Mouse (Mus musculus): Measurements from ENCODE around the gene Gm11564. TPM values are rescaled to one million over a fixed set of nuclear protein-coding genes. Genes with fewer than 3 reads are reported as not detected.
"Not testable (repeated sequence)": the region's sequence is repeated elsewhere in the genome, so short reads cannot be mapped to it uniquely, and the experiment has no call there.

Gm11564 gene
- not detected in 2 replicates for polyA plus RNA-seq (2016; fragmentation: Nextera tagmentation; extraction: Ambion mirVana)

DNA sequence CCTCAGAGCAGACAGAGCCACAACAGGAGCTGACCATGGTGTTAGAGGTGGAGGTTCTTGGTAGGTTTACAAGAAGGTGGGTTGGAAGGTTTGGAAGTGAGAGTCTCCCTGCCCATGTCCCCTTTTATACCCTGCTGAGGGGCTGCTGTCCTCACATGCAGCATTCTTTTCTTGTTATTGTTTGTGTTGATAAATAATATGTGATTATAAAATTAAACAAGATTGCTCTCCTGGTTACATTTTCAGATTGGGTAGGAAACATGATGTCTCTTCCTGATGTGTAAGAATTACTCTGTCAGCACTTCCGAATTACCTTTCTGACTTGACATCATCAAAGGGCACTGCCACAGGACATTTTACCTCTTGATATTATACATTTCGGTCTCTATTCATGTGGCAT lies at the start of gene Gm11564:
Gene Gm11564 (minus strand): TSS at position 101 of the 400 bp plus-strand sequence.
- H3K4me1 ChIP-seq; H3K36me3 ChIP-seq; H3K9me3 ChIP-seq (replicated peaks); DNase-seq (ENCODE audit: low spot score); H3K4me3 ChIP-seq; H3K27me3 ChIP-seq (ENCODE audit: low read depth, poor library complexity, severe bottlenecking): not testable (repeated sequence)
- H3K27ac ChIP-seq (replicated peaks), result peak within 1 kb of the TSS; percentile 66
- 91% methylated on average over 2 of the region's 2 CpGs for WGBS

DNA sequence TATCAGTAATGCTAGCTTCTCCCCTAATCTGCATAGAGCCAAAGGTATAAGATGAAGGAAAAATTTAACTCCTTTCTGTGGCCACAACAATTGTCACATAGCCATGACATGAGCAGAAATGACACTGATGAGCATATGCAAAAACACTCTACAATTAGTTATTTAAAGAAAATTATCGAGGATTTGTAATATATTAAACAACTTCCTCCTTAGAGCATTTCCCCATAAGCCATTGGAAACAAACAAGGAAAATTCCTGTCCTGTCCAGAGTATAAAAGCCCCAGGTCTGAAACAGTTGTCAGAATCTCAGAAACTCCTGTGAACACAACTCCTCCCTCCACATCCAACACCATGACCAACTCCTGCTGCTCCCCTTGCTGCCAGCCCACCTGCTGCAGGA lies 48.7 kb upstream of the Gm11564 start, which contains the start of gene Gm11559:
Gene Gm11559 (plus strand): TSS at position 301 of the 400 bp plus-strand sequence.
- not testable (repeated sequence) for H3K27me3 ChIP-seq (ENCODE audit: low read depth, poor library complexity, severe bottlenecking); DNase-seq (ENCODE audit: low spot score); H3K9me3 ChIP-seq (replicated peaks); H3K36me3 ChIP-seq; H3K4me1 ChIP-seq; H3K27ac ChIP-seq (replicated peaks); H3K4me3 ChIP-seq
- 62% methylated on average over 1 of the region's 1 CpGs for WGBS

DNA sequence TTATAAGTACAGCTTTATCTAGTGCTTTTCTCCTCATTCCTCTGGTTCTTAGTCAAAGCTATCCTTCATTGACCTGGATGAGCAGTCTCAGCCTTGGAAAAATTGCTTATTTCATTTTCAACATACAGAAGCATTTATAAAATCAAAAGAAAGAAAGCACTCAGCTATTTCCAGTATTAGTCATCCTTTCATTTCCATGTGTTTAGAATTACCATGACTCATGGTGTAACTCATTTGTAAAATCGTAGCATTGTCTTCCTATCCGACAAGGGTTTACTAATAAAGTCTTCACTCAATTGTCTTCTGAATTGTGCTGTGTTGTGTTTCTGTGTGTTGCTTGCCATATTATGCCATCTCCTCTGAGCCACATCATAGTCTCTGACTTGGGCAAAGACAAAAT lies 43.3 kb upstream of the Gm11564 start:
- Histone ChIP-seq H3K27ac (replicated peaks) (no peak overlapping the region), H3K4me3 (no peak overlapping the region), H3K4me1 (no peaks in the 10 kb centered on the region), H3K9me3 (replicated peaks) (no peaks in the 10 kb centered on the region), H3K27me3 (ENCODE audit: low read depth, poor library complexity, severe bottlenecking) (no peaks in the 10 kb centered on the region), H3K36me3 (no peaks in the 10 kb centered on the region)
- 85% methylated on average over 2 of the region's 2 CpGs for WGBS
- no peak for DNase-seq (ENCODE audit: low spot score)

DNA sequence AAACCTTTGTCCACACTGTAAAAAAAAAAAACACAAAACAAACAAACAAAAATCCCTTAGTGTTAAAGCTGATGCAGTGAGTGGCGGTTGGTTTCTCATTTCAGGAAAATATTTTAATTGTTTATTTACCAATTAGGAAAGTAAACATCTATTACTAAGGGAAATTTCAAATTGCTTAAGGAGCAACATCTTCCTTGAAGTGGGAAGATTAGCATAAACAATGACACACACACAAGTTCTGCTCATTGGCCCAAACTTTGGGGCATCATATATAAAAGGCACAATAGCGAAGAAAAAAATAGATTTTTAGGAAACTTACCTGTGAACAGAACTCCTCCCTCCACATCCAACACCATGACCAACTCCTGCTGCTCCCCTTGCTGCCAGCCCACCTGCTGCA lies 42.2 kb upstream of the Gm11564 start, which contains the start of gene Gm11568:
Gene Gm11568 (plus strand): TSS at position 301 of the 400 bp plus-strand sequence.
- no peak within 1 kb of the TSS; the same call in 1 of the 2 replicates for H3K27ac ChIP-seq (replicated peaks)
- no peaks in the 10 kb centered on the region for H3K27me3 ChIP-seq (ENCODE audit: low read depth, poor library complexity, severe bottlenecking)
- H3K36me3 ChIP-seq, result no peaks in the 10 kb centered on the region
- no peaks in the 10 kb centered on the region for H3K9me3 ChIP-seq (replicated peaks)
- H3K4me1 ChIP-seq, result no peaks in the 10 kb centered on the region
- no peak within 1 kb of the TSS for H3K4me3 ChIP-seq
- 96% methylated on average over 2 of the region's 2 CpGs for WGBS
- DNase-seq (ENCODE audit: low spot score), result no peak

DNA sequence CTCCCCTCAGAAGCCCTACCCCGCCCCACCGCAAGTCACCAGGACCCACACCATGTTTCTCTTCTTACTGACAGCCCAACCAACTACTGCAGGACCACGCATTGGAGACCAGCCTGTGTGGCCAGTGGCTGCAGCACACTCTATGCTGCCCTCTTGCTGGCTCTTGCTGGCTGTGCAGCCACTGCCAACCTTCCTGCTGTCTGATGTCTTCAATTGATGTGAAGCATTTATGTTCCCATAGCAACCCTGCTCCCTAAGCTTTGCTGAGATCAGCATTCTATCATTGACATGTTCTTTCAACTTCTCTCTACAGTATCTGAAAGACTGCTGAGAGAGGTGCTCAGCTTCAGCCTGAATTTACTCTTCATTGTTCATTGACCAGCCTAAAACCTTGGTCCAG lies 38.7 kb upstream of the Gm11564 start:
- Histone ChIP-seq H3K4me3 (no peak overlapping the region), H3K27me3 (ENCODE audit: low read depth, poor library complexity, severe bottlenecking) (no peaks in the 10 kb centered on the region), H3K36me3 (no peaks in the 10 kb centered on the region), H3K27ac (replicated peaks) (no peak overlapping the region), H3K9me3 (replicated peaks) (0 out of 2 replicates have a peak, but pooled peaks cover 3% of the 10 kb centered on the region), H3K4me1 (no peaks in the 10 kb centered on the region)
- 68% methylated on average over 3 of the region's 3 CpGs for WGBS
- no peak for DNase-seq (ENCODE audit: low spot score)

DNA sequence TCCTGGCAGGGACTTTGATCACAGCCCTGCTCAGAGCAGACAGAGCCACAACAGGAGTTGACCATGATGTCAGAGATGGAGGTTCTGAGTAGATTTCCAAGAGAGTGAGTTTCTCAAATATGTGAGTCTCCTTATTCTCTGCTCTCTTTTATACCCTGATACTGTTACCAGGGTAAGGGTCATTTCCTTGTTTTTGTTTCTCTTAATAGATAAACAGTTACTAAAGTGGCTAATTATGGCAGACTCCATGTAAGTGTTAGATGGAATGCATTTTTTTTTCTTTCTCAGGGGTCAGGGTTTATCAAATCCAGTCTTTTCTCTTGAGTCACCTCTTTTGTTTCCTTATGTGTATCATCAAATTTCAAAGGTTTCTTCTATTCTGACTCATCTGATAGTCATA lies 36.0 kb upstream of the Gm11564 start, which contains the start of gene Krtap4-16:
Gene Krtap4-16 (minus strand): TSS at position 101 of the 400 bp plus-strand sequence.
- H3K27ac ChIP-seq (replicated peaks), result peak within 1 kb of the TSS; percentile 65
- H3K4me3 ChIP-seq, result no peak within 1 kb of the TSS
- no peaks in the 10 kb centered on the region for H3K36me3 ChIP-seq
- DNase-seq (ENCODE audit: low spot score), result no peak
- 0 out of 2 replicates have a peak, but pooled peaks cover 3% of the 10 kb centered on the region for H3K9me3 ChIP-seq (replicated peaks)
- no peaks in the 10 kb centered on the region for H3K4me1 ChIP-seq
- no peaks in the 10 kb centered on the region for H3K27me3 ChIP-seq (ENCODE audit: low read depth, poor library complexity, severe bottlenecking)

DNA sequence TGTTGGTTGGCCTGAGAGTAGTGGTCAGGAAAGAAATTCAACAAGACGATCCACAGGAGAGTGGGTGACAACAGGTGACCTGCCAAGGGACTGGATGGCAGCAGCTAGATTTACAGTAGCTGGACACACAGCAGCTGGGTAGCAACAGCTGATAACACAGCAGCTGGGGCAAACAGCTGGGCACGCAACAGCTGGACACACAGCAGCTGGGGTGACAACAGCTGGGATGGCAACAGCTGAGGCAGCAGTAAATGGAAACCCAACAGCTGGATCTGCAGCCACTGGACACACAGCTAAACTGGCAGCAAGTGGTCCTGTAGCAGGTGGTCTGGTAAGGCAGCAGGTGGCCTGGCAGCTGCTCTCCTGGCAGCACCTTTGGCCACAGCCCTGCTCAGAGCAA lies 31.3 kb upstream of the Gm11564 start:
- WGBS, result 86% methylated on average over 2 of the region's 2 CpGs
- H3K36me3 ChIP-seq, result no peaks in the 10 kb centered on the region
- H3K27me3 ChIP-seq (ENCODE audit: low read depth, poor library complexity, severe bottlenecking), result no peaks in the 10 kb centered on the region
- peaks cover 4% of the 10 kb centered on the region; the same call in 1 of the 2 replicates for H3K4me1 ChIP-seq
- H3K4me3 ChIP-seq, result no peak overlapping the region
- no peak overlapping the region for H3K27ac ChIP-seq (replicated peaks)
- H3K9me3 ChIP-seq (replicated peaks), result 0 out of 2 replicates have a peak, but pooled peaks cover 3% of the 10 kb centered on the region
- DNase-seq (ENCODE audit: low spot score), result no peak

DNA sequence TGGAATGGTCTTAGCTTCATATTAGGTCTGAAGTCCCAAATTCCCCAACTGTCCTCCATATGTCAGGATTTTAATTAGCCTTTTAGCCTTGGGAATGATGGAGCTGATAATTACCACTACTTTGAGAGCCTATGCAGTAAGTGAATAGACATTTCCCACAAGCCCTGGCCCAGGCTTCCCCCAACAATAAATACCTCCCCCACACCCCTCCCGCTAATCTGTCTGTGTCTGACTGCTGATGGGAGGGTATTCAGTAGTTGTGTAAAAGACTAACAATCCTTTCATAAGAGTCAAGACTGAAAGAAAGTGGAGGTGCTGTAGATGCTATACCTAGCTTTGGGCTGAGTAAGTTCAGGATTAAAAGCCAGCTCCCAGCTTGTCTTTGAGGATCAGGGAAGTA lies 26.7 kb upstream of the Gm11564 start:
- Histone ChIP-seq H3K9me3 (replicated peaks) (no peaks in the 10 kb centered on the region), H3K4me1 (peaks cover 4% of the 10 kb centered on the region; the same call in 1 of the 2 replicates), H3K27me3 (ENCODE audit: low read depth, poor library complexity, severe bottlenecking) (no peaks in the 10 kb centered on the region), H3K4me3 (no peak overlapping the region), H3K27ac (replicated peaks) (no peak overlapping the region), H3K36me3 (no peaks in the 10 kb centered on the region)
- DNase-seq (ENCODE audit: low spot score), result no peak
- WGBS, result 79% methylated on average over 1 of the region's 1 CpGs

DNA sequence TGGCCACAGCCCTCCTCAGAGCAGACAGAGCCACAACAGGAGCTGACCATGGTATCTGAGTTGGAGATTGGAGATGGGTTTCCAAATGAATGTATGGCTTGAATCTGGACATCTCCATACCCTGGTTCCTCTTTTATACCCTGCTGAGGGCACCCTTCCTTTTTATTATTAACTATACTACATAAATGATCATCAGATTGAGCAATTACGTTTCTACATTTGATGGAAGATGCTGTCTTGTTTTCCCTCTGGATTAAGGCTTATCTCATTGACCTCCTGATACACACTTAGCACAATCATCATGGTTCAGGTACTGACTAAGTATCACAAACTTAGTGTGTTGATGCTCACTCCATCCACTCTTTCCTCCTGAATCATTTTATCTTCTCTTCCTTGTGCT lies 22.5 kb upstream of the Gm11564 start, which contains the start of gene 2300003K06Rik:
Gene 2300003K06Rik (minus strand): TSS at position 101 of the 400 bp plus-strand sequence.
- H3K9me3 ChIP-seq (replicated peaks), result no peaks in the 10 kb centered on the region
- WGBS, result 94% methylated on average over 1 of the region's 1 CpGs
- no peaks in the 10 kb centered on the region for H3K27me3 ChIP-seq (ENCODE audit: low read depth, poor library complexity, severe bottlenecking)
- DNase-seq (ENCODE audit: low spot score), result no peak
- peaks cover 4% of the 10 kb centered on the region; the same call in 1 of the 2 replicates for H3K4me1 ChIP-seq
- no peaks in the 10 kb centered on the region for H3K36me3 ChIP-seq
- no peak within 1 kb of the TSS for H3K27ac ChIP-seq (replicated peaks)
- no peak within 1 kb of the TSS for H3K4me3 ChIP-seq

DNA sequence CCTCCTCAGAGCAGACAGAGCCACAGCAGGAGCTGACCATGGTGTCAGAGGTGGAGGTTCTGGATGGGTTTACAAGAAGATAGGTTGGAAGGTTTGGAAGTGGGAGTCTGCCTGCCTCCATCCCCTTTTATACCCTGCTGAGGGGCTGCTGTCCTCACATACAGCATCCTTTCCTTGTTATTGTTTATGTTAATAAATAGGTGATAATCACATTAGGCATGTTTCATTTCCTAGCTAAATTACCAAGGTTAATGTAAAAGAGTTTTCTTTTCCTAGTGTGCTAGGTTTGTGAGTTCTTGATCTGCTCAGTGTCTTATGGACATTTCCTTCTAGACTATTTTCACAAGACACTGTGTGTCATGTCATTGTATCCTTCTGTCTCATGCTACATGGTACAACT lies 5.7 kb downstream of the Gm11564 start, which contains the start of gene Krtap4-13:
Gene Krtap4-13 (minus strand): TSS at position 101 of the 400 bp plus-strand sequence.
- not testable (repeated sequence) for DNase-seq (ENCODE audit: low spot score); H3K4me1 ChIP-seq; H3K36me3 ChIP-seq; H3K9me3 ChIP-seq (replicated peaks); H3K27me3 ChIP-seq (ENCODE audit: low read depth, poor library complexity, severe bottlenecking); H3K4me3 ChIP-seq; H3K27ac ChIP-seq (replicated peaks)

DNA sequence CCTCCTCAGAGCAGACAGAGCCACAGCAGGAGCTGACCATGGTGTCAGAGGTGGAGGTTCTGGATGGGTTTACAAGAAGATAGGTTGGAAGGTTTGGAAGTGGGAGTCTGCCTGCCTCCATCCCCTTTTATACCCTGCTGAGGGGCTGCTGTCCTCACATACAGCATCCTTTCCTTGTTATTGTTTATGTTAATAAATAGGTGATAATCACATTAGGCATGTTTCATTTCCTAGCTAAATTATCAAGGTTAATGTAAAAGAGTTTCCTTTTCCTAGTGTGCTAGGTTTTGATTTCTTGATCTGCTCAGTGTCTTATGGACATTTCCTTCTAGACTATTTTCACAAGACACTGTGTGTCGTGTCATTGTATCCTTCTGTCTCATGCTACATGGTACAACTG lies 11.1 kb downstream of the Gm11564 start, which contains the start of gene Gm11554:
Gene Gm11554 (minus strand): TSS at position 101 of the 400 bp plus-strand sequence.
- not testable (repeated sequence) for H3K27ac ChIP-seq (replicated peaks); H3K9me3 ChIP-seq (replicated peaks); H3K4me3 ChIP-seq; H3K36me3 ChIP-seq; H3K4me1 ChIP-seq; DNase-seq (ENCODE audit: low spot score); H3K27me3 ChIP-seq (ENCODE audit: low read depth, poor library complexity, severe bottlenecking)
- no CpG with 5 or more reads among the region's 1 CpGs for WGBS

DNA sequence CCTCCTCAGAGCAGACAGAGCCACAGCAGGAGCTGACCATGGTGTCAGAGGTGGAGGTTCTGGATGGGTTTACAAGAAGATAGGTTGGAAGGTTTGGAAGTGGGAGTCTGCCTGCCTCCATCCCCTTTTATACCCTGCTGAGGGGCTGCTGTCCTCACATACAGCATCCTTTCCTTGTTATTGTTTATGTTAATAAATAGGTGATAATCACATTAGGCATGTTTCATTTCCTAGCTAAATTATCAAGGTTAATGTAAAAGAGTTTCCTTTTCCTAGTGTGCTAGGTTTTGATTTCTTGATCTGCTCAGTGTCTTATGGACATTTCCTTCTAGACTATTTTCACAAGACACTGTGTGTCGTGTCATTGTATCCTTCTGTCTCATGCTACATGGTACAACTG lies 16.6 kb downstream of the Gm11564 start, which contains the start of gene Gm11569:
Gene Gm11569 (minus strand): TSS at position 101 of the 400 bp plus-strand sequence.
- DNase-seq (ENCODE audit: low spot score); H3K36me3 ChIP-seq; H3K4me1 ChIP-seq; H3K27ac ChIP-seq (replicated peaks); H3K9me3 ChIP-seq (replicated peaks); H3K4me3 ChIP-seq; H3K27me3 ChIP-seq (ENCODE audit: low read depth, poor library complexity, severe bottlenecking): not testable (repeated sequence)
- no CpG with 5 or more reads among the region's 1 CpGs for WGBS

DNA sequence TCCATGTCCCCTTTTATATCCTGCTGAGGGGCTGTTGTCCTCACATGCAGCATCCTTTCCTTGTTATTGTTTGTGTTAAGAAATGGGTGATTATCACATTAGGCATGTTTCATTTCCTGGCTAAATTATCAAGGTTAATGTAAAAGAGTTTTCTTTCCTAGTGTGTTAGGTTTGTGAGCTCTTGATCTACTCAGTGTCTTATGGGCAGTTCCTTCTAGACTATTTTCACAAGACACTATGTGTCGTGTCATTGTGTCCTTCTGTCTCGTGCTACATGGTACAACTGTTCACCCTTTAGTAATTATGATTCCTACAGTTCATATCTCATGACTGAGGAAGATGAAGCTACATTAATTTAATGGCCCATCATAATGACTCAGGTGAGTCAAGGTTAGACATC lies 22.1 kb downstream of the Gm11564 start, which contains the start of gene Gm11596:
Gene Gm11596 (minus strand): TSS at position 101 of the 400 bp plus-strand sequence.
- WGBS, result 89% methylated on average over 2 of the region's 2 CpGs
- H3K27me3 ChIP-seq (ENCODE audit: low read depth, poor library complexity, severe bottlenecking), result no peaks in the 10 kb centered on the region
- H3K9me3 ChIP-seq (replicated peaks), result no peaks in the 10 kb centered on the region
- no peak within 1 kb of the TSS for H3K4me3 ChIP-seq
- H3K27ac ChIP-seq (replicated peaks), result no peak within 1 kb of the TSS
- H3K4me1 ChIP-seq, result no peaks in the 10 kb centered on the region
- DNase-seq (ENCODE audit: low spot score), result no peak
- H3K36me3 ChIP-seq, result no peaks in the 10 kb centered on the region
